Mouse (Mus musculus) kidney, postnatal 4 days (tissue): ENCODE results near the gene Sirpa.

Experiments
- DNase-seq, 2 experiments: peaks; one replicate each; pipeline ENCODE4 v3.0.0; 2021; ENCODE audit warnings: mixed read lengths in 2 of 2

Gene Sirpa

GRCm38 (mm10) chr2:129592459-129593140, at the start of gene Sirpa:
Gene Sirpa (plus strand): TSS chr2:129592835.
- DNase-seq = peak; percentile 79 to 88

- peak; percentile 39 to 61 for DNase-seq
Observed at GRCm38 (mm10) chr2:129544448-129544847, 48.2 kb upstream of the Sirpa start.

- DNase-seq = no peak
Observed at GRCm38 (mm10) chr2:129544919-129545318, 47.7 kb upstream of the Sirpa start.

GRCm38 (mm10) chr2:129545596-129545995, 47.0 kb upstream of the Sirpa start:
- no peak for DNase-seq

- no peak for DNase-seq
Observed at GRCm38 (mm10) chr2:129546772-129547171, 45.9 kb upstream of the Sirpa start.

GRCm38 (mm10) chr2:129549537-129550135, 43.0 kb upstream of the Sirpa start:
- DNase-seq = no peak

GRCm38 (mm10) chr2:129550781-129551180, 41.9 kb upstream of the Sirpa start:
- no peak for DNase-seq

- no peak for DNase-seq
Observed at GRCm38 (mm10) chr2:129556081-129556480, 36.6 kb upstream of the Sirpa start.

GRCm38 (mm10) chr2:129558008-129558874, 34.4 kb upstream of the Sirpa start:
- no peak for DNase-seq

- DNase-seq = no peak
Observed at GRCm38 (mm10) chr2:129558875-129559219, 33.8 kb upstream of the Sirpa start.

GRCm38 (mm10) chr2:129561796-129562195, 30.8 kb upstream of the Sirpa start:
- no peak for DNase-seq

- no peak for DNase-seq
Observed at GRCm38 (mm10) chr2:129563944-129564709, 28.5 kb upstream of the Sirpa start.

- no peak for DNase-seq
Observed at GRCm38 (mm10) chr2:129569120-129569519, 23.5 kb upstream of the Sirpa start.

GRCm38 (mm10) chr2:129569556-129569955, 23.1 kb upstream of the Sirpa start:
- no peak for DNase-seq

- DNase-seq = no peak
Observed at GRCm38 (mm10) chr2:129573701-129574273, 18.8 kb upstream of the Sirpa start.

GRCm38 (mm10) chr2:129574395-129575046, 18.1 kb upstream of the Sirpa start:
- DNase-seq = peak; percentile 38 to 56

- DNase-seq = no peak
Observed at GRCm38 (mm10) chr2:129575113-129575512, 17.5 kb upstream of the Sirpa start.

- no peak for DNase-seq
Observed at GRCm38 (mm10) chr2:129576611-129577447, 15.8 kb upstream of the Sirpa start.

GRCm38 (mm10) chr2:129580656-129581055, 12.0 kb upstream of the Sirpa start:
- no peak for DNase-seq

- peak; percentile 35 to 49 for DNase-seq
Observed at GRCm38 (mm10) chr2:129581826-129582225, 10.8 kb upstream of the Sirpa start.

GRCm38 (mm10) chr2:129582261-129582660, 10.4 kb upstream of the Sirpa start:
- peak; percentile 31 to 51 for DNase-seq
